Mouse (Mus musculus) embryonic fibroblast, embryonic 13.5 days (primary cell): ENCODE measurements around the gene 6030458C11Rik.

Experiments used
- CTCF ChIP-seq: IDR thresholded peaks from 2 replicates; pipeline ENCODE4 v1.5.1; 2011; ENCODE audit warnings: mild to moderate bottlenecking, control low read depth, low read length, moderate library complexity, borderline replicate concordance; ENCODE audit not compliant: insufficient read depth
- POLR2A ChIP-seq: IDR thresholded peaks from 2 replicates; pipeline ENCODE4 v1.6.1; 2011; ENCODE audit warnings: low read depth, mild to moderate bottlenecking, control low read depth, low read length, moderate library complexity

DNA sequence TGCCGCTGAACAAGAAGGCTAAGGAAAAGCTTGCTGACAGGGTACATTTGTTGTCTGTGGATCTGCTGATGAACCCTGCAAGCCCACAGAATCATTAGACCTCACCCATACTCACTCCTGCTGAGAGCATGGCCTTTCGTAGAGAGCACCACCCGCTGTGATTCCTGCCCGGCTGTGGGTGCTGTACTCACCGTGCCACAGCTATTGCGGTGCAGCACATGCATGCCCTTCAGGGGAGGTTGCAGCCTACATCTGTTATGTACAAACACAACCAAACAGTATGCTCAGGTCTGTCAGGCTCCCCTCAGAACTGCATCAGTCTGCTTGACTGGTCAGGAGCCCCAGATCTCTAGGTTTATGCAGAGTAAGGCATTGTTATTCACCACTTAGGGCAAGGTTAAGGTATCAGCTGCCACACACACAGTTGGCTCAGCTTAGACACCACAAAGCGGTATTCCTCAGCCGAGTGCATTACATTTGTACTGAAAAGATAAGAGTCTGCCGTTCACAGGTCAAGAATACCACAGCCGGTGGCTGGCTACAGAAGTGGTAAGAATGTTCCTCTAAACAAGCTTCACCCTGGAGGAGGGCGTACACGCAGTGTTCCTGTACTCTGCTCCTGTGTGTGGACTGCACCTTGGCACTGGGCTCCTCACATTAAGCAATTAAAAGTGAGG is 33.5 kb upstream of the 6030458C11Rik start:
- TF ChIP-seq CTCF (no peak), POLR2A (no peak)
